Mouse (Mus musculus): ENCODE results near the gene Pde5a. TPM values are rescaled to one million over a fixed set of nuclear protein-coding genes. Genes with fewer than 3 reads are reported as not detected.

Gene Pde5a
- total and polyA plus RNA-seq, 3 experiments: 1.5 to 4.9 (median 4.4) TPM

DNA sequence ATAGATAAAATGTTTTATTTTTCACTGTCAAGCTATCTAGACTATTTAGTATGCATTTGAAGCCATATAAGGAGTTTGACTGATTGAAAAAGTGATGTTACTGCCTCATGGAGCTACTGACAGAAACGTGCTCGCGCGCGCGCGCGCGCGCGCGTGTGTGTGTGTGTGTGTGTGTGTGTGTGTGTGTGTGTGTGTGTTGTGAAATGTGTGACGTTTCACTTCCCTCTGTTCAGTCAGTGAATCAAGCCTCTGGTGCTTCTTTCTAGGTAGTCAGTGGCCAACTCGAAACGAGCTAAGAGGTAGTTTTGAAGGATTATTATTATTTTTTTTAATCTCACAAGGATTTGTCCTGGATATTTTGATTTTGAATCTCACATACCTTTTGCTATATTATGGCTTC, 10.7 kb downstream of the Pde5a start:
- TF ChIP-seq CTCF (IDR thresholded peaks at IDR 0.05): no peak
- H3K27me3 ChIP-seq (ENCODE audit: control insufficient read depth, insufficient read depth, low read length): no peaks in the 10 kb centered on the region
- no peak overlapping the region for H3K27ac ChIP-seq
- WGBS: 91% methylated on average over 15 of the region's 15 CpGs
- H3K79me2 ChIP-seq (replicated peaks; ENCODE audit: control insufficient read depth, insufficient read depth, low read length): no peaks in the 10 kb centered on the region
- H3K36me3 ChIP-seq (ENCODE audit: control insufficient read depth, insufficient read depth, low read length): no peaks in the 10 kb centered on the region
- H3K9ac ChIP-seq (ENCODE audit: low read depth, low read length): no peak overlapping the region
- H3K4me1 ChIP-seq (ENCODE audit: control insufficient read depth, insufficient read depth, low read length): no peaks in the 10 kb centered on the region
- no peak overlapping the region for H3K4me3 ChIP-seq
- intact Hi-C loops (cut with DNase I): no loop called here
- DNase-seq: no peak

DNA sequence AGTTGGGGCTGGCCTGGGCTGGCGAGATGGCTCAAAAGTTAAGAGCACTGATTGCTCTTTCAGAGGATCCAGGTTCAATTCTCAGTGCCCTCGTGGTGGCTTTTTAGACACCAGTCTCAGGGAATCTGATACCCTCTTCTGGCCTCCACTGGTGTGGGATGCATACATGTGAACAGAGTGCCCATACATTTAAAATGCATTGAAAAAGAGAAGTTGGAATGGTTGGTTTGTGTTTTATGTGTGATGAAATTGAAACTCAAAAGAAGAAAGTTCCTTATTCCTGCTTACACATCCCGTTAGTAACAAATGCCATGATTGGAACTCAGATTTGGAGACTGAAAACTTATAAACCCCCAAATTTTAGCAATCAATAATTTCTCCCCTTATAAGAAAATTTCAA, 15.5 kb downstream of the Pde5a start:
- TF ChIP-seq POLR2A (IDR thresholded peaks at IDR 0.05; ENCODE audit: insufficient read depth, low read depth, low read length): no peak
- no peak for TF ChIP-seq CTCF (IDR thresholded peaks at IDR 0.05)
- no peak for TF ChIP-seq EP300 (IDR thresholded peaks at IDR 0.05; ENCODE audit: insufficient read depth, low read depth, low read length)
- no peak for DNase-seq
- H3K4me1 ChIP-seq (ENCODE audit: control insufficient read depth, insufficient read depth, low read length): no peaks in the 10 kb centered on the region
- no peaks in the 10 kb centered on the region for H3K36me3 ChIP-seq (ENCODE audit: control insufficient read depth, insufficient read depth, low read length)
- 81% methylated on average over 3 of the region's 3 CpGs for WGBS
- no peak overlapping the region for H3K4me3 ChIP-seq
- intact Hi-C loops (cut with DNase I): no loop called here
- H3K27me3 ChIP-seq (ENCODE audit: control insufficient read depth, insufficient read depth, low read length): no peaks in the 10 kb centered on the region
- H3K9ac ChIP-seq (ENCODE audit: low read depth, low read length): no peak overlapping the region
- no peaks in the 10 kb centered on the region for H3K79me2 ChIP-seq (replicated peaks; ENCODE audit: control insufficient read depth, insufficient read depth, low read length)
- no peak overlapping the region for H3K27ac ChIP-seq

GRCm38 (mm10) chr3:122747921-122748700, 19.4 kb downstream of the Pde5a start:
- DNase-seq: no peak
- H3K4me3 ChIP-seq: no peak overlapping the region
- 82% methylated on average over 9 of the region's 9 CpGs for WGBS
- no peak overlapping the region for H3K9ac ChIP-seq (ENCODE audit: low read depth, low read length)
- intact Hi-C loops (cut with DNase I): no loop called here
- TF ChIP-seq POLR2A (IDR thresholded peaks at IDR 0.05; ENCODE audit: insufficient read depth, low read depth, low read length) (no peak), EP300 (IDR thresholded peaks at IDR 0.05; ENCODE audit: insufficient read depth, low read depth, low read length) (no peak), CTCF (IDR thresholded peaks at IDR 0.05) (no peak)
- no peak overlapping the region for H3K27ac ChIP-seq
- no peaks in the 10 kb centered on the region for H3K4me1 ChIP-seq (ENCODE audit: control insufficient read depth, insufficient read depth, low read length)
- H3K79me2 ChIP-seq (replicated peaks; ENCODE audit: control insufficient read depth, insufficient read depth, low read length): no peaks in the 10 kb centered on the region
- H3K36me3 ChIP-seq (ENCODE audit: control insufficient read depth, insufficient read depth, low read length): no peaks in the 10 kb centered on the region
- no peaks in the 10 kb centered on the region for H3K27me3 ChIP-seq (ENCODE audit: control insufficient read depth, insufficient read depth, low read length)

DNA sequence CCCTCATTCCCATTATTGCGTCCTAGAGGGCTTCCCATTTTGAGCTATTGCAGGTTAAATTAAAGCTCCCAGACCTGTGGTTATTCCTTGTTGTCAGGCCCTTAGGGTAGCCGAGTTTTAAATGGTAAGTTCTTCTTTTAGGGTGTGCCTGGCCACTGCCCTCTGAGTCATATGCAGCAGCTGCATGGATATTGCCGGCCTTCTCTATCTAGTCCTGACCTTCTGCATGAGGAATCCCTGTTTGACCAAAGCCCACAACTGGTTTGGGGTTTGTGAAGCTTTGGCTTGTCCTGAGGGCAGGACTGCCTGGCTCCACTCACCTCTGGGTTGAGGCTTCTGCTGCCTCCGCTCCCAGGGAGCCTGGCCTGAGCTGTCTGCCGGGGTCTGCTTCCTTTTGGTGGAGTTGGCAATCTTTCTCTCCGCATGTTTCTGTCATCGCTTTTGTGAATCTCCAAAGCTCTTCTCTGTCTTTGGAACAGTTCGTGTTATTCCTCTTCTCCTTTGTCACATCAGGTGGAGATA, 34.6 kb downstream of the Pde5a start:
- 65% methylated on average over 8 of the region's 8 CpGs for WGBS
- Histone ChIP-seq H3K4me1 (ENCODE audit: control insufficient read depth, insufficient read depth, low read length) (no peaks in the 10 kb centered on the region), H3K27ac (no peak overlapping the region), H3K27me3 (ENCODE audit: control insufficient read depth, insufficient read depth, low read length) (no peaks in the 10 kb centered on the region), H3K9ac (ENCODE audit: low read depth, low read length) (no peak overlapping the region), H3K36me3 (ENCODE audit: control insufficient read depth, insufficient read depth, low read length) (no peaks in the 10 kb centered on the region), H3K79me2 (replicated peaks; ENCODE audit: control insufficient read depth, insufficient read depth, low read length) (no peaks in the 10 kb centered on the region), H3K4me3 (no peak overlapping the region)
- intact Hi-C loops (cut with DNase I): no loop called here
- DNase-seq: no peak
- TF ChIP-seq CTCF (IDR thresholded peaks at IDR 0.05): no peak
- no peak for TF ChIP-seq POLR2A (IDR thresholded peaks at IDR 0.05; ENCODE audit: insufficient read depth, low read depth, low read length)
- TF ChIP-seq EP300 (IDR thresholded peaks at IDR 0.05; ENCODE audit: insufficient read depth, low read depth, low read length): no peak

GRCm38 (mm10) chr3:122763768-122764167, 35.0 kb downstream of the Pde5a start:
- no peaks in the 10 kb centered on the region for H3K36me3 ChIP-seq (ENCODE audit: control insufficient read depth, insufficient read depth, low read length)
- intact Hi-C loops (cut with DNase I): no loop called here
- no peaks in the 10 kb centered on the region; the same call in 1 of the 2 replicates for H3K4me1 ChIP-seq (ENCODE audit: control insufficient read depth, insufficient read depth, low read length)
- no peak overlapping the region for H3K9ac ChIP-seq (ENCODE audit: low read depth, low read length)
- H3K4me3 ChIP-seq: no peak overlapping the region
- H3K79me2 ChIP-seq (replicated peaks; ENCODE audit: control insufficient read depth, insufficient read depth, low read length): no peaks in the 10 kb centered on the region
- no peak for TF ChIP-seq CTCF (IDR thresholded peaks at IDR 0.05)
- TF ChIP-seq POLR2A (IDR thresholded peaks at IDR 0.05; ENCODE audit: insufficient read depth, low read depth, low read length): no peak
- no peak for TF ChIP-seq EP300 (IDR thresholded peaks at IDR 0.05; ENCODE audit: insufficient read depth, low read depth, low read length)
- no peak for DNase-seq
- H3K27me3 ChIP-seq (ENCODE audit: control insufficient read depth, insufficient read depth, low read length): no peaks in the 10 kb centered on the region
- WGBS: 45% methylated on average over 14 of the region's 14 CpGs
- no peak overlapping the region for H3K27ac ChIP-seq

- intact Hi-C loops (cut with DNase I): no loop called here
- Histone ChIP-seq H3K27ac (no peak overlapping the region), H3K4me1 (ENCODE audit: control insufficient read depth, insufficient read depth, low read length) (no peaks in the 10 kb centered on the region; the same call in 1 of the 2 replicates), H3K9ac (ENCODE audit: low read depth, low read length) (no peak overlapping the region), H3K27me3 (ENCODE audit: control insufficient read depth, insufficient read depth, low read length) (no peaks in the 10 kb centered on the region), H3K36me3 (ENCODE audit: control insufficient read depth, insufficient read depth, low read length) (no peaks in the 10 kb centered on the region), H3K79me2 (replicated peaks; ENCODE audit: control insufficient read depth, insufficient read depth, low read length) (no peaks in the 10 kb centered on the region), H3K4me3 (no peak overlapping the region)
- DNase-seq: no peak
- TF ChIP-seq EP300 (IDR thresholded peaks at IDR 0.05; ENCODE audit: insufficient read depth, low read depth, low read length): no peak
- 61% methylated on average over 4 of the region's 4 CpGs for WGBS
These were observed 38.2 kb downstream of the Pde5a start for GRCm38 (mm10) chr3:122766930-122767329.

Data from heart, adult 2 months (tissue).